Comparison of ENCODE assay signal across 8 mouse cellular contexts in genomic region chr8:74980711-74981062, GRCm38 (mm10). TPM values are rescaled to one million over a fixed set of nuclear protein-coding genes. Genes with fewer than 3 reads are reported as not detected.
DNase-seq lines count a peak whose midpoint lies in the region; TF ChIP-seq lines count a peak whose summit lies in the region.

No protein-coding gene starts in this region.

- no peak overlapping the region for H3K4me3 ChIP-seq in ES-Bruce4 (ENCODE audit: low read depth, low read length)
- H3K4me3 ChIP-seq in cerebellum, adult 2 months (replicated peaks; ENCODE audit: insufficient read depth, low read depth, low read length) = no peak overlapping the region

- H3K27ac ChIP-seq in ES-Bruce4 (ENCODE audit: insufficient read depth, low read length) = peak overlapping the region; percentile 21; the same call in 1 of the 2 replicates
- no peak overlapping the region for H3K27ac ChIP-seq in cerebellum, adult 2 months (ENCODE audit: insufficient read depth, low read length)

- TF ChIP-seq POLR2A in ES-Bruce4 (IDR thresholded peaks at IDR 0.05; ENCODE audit: insufficient read depth, low read length) = no peak
- TF ChIP-seq POLR2A in cerebellum, adult 2 months (IDR thresholded peaks at IDR 0.05; ENCODE audit: borderline replicate concordance, insufficient read depth, low read length) = no peak

- H3K27me3 ChIP-seq in ES-Bruce4 (ENCODE audit: control insufficient read depth, insufficient read depth, low read length, poor library complexity, severe bottlenecking) = no peaks in the 10 kb centered on the region
- no peaks in the 10 kb centered on the region for H3K27me3 ChIP-seq in cerebellum, adult 2 months (ENCODE audit: control insufficient read depth, insufficient read depth, low read length)

- peak overlapping the region; percentile 2; the same call in 1 of the 2 replicates for H3K9ac ChIP-seq in ES-Bruce4 (ENCODE audit: low read depth, poor library complexity, severe bottlenecking)

- DNase-seq in 3T3-L1 (ENCODE audit: low read depth, low spot score) = peak; percentile 85
- DNase-seq in cerebellum, adult 2 months = peak; percentile 24 to 43
- DNase-seq in frontal cortex, postnatal 25 days (ENCODE audit: low spot score in 2 of 2) = peak; percentile 35 to 36
- DNase-seq in kidney, postnatal 25 days = peak; percentile 51 to 69
- DNase-seq in lung, adult 18-20 months = peak; percentile 35
- DNase-seq in ovary, postnatal 14 days (ENCODE audit: low spot score) = peak; percentile 46
- DNase-seq in thymus, postnatal 36 days = peak; percentile 36 to 43

- H3K36me3 ChIP-seq in ES-Bruce4 (ENCODE audit: control insufficient read depth, insufficient read depth, low read length, poor library complexity, severe bottlenecking) = no peaks in the 10 kb centered on the region

- 2% methylated on average over 5 of the region's 5 CpGs for WGBS in cerebellum, adult 2 months

- H3K4me1 ChIP-seq in ES-Bruce4 (ENCODE audit: control insufficient read depth, insufficient read depth, low read length) = no peaks in the 10 kb centered on the region
- H3K4me1 ChIP-seq in cerebellum, adult 2 months (ENCODE audit: control insufficient read depth, insufficient read depth, low read length) = no peaks in the 10 kb centered on the region

- TF ChIP-seq EP300 in ES-Bruce4 (IDR thresholded peaks at IDR 0.05; ENCODE audit: insufficient read depth, low read depth, low read length) = no peak

- peak; percentile 94 for TF ChIP-seq CTCF in ES-Bruce4 (IDR thresholded peaks at IDR 0.05; ENCODE audit: low read depth, low read length)
- peak; percentile 77 for TF ChIP-seq CTCF in cerebellum, adult 2 months (IDR thresholded peaks at IDR 0.05; ENCODE audit: borderline replicate concordance, insufficient read depth, low read depth, low read length)

- peaks cover 3% of the 10 kb centered on the region; the same call in 1 of the 2 replicates for H3K9me3 ChIP-seq in ES-Bruce4 (replicated peaks; ENCODE audit: control insufficient read depth, insufficient read depth, low read length, poor library complexity, severe bottlenecking)

RNA-seq across cellular contexts. Expression of gene Hmgxb4, which starts 12.5 kb away (rescaled TPM):
- 112 and 122 TPM in 2 replicates for polyA plus RNA-seq in ES-Bruce4 (2011; ENCODE audit: insufficient read depth, insufficient read length, low read depth, missing spikeins)
- polyA plus RNA-seq in cerebellum, adult 2 months (2012; rRNA removed) = 35.5 and 42.8 TPM in 2 replicates

RNA-seq across cellular contexts. Expression of gene Tom1, which starts 52.8 kb away (rescaled TPM):
- 44.6 and 46.1 TPM in 2 replicates for polyA plus RNA-seq in ES-Bruce4 (2011; ENCODE audit: insufficient read depth, insufficient read length, low read depth, missing spikeins)
- 48.4 and 51.8 TPM in 2 replicates for polyA plus RNA-seq in cerebellum, adult 2 months (2012; rRNA removed)

Comparison
In these comparisons a context has a peak if more than half of its experiments do, and no peak if none do; other contexts are left out.
1. DNase-seq: peak in every context shown above with its lines; median percentile 85 in 3T3-L1; 60 in kidney, postnatal 25 days; 46 in ovary, postnatal 14 days; 40 in thymus, postnatal 36 days; 36 in frontal cortex, postnatal 25 days; 35 in lung, adult 18-20 months; 34 in cerebellum, adult 2 months.